Mouse (Mus musculus) embryonic fibroblast, embryonic 13.5 days (primary cell): ENCODE measurements around the gene Supt6.

ENCODE experiments used
- CTCF ChIP-seq: IDR thresholded peaks from 2 replicates; pipeline ENCODE4 v1.5.1; 2011; ENCODE audit warnings: mild to moderate bottlenecking, control low read depth, low read length, moderate library complexity, borderline replicate concordance; ENCODE audit not compliant: insufficient read depth
- POLR2A ChIP-seq: IDR thresholded peaks from 2 replicates; pipeline ENCODE4 v1.6.1; 2011; ENCODE audit warnings: low read depth, mild to moderate bottlenecking, control low read depth, low read length, moderate library complexity

DNA sequence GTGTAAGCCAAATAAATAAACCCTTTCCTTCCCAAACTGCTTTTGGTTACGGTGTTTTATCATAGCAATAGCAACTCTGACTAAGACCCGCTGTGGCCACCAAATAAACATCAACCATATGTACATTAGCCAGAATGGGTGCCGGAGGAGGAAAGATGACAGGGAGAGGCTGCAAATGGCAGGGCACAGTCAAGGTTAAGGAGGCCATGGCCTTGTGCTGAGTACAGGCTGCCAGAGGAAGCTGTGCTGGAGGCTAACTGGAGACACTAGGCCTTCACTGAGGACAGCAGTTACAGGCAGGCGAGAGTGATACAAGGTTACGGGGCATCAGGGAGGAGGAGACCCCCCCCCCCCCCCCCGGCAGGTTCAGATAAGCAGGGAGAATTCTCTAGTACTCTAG is 35.9 kb downstream of the Supt6 start:
- TF ChIP-seq POLR2A = no peak
- TF ChIP-seq CTCF = no peak
